Mouse (Mus musculus) limb, embryonic 14.5 days (tissue): ENCODE measurements around the gene Fstl4. TPM values are rescaled to one million over a fixed set of nuclear protein-coding genes. Genes with fewer than 3 reads are reported as not detected.
"Not testable (repeated sequence)": the region's sequence is repeated elsewhere in the genome, so short reads cannot be mapped to it uniquely, and the experiment has no call there.

ENCODE experiments used
- ATAC-seq: fragments of 200-750 bp; cut with Nextera tagmentation; 2 replicates; pipeline ENCODE4 v1.8.0; 2017; ENCODE audit warnings: low read depth, moderate number of reproducible peaks, moderate TSS enrichment; ENCODE audit not compliant: low FRiP score
- DNase-seq: peaks from one replicate; pipeline ENCODE4 v3.0.0-alpha.2; 2015; ENCODE audit warnings: low spot score
- H3K27ac ChIP-seq: fragments of 300-500 bp; sonication (generic); replicated peaks from 2 replicates; pipeline ENCODE4 v1.5.1; 2014; ENCODE audit warnings: low read depth, mild to moderate bottlenecking, low read length, moderate library complexity, mixed read lengths
- H3K27me3 ChIP-seq: fragments of 300-500 bp; sonication (generic); 2 replicates; pipeline ENCODE4 v1.6.1; 2014; ENCODE audit warnings: low read length, mixed read lengths; ENCODE audit not compliant: control insufficient read depth, insufficient read depth
- H3K36me3 ChIP-seq: fragments of 300-500 bp; sonication (generic); 2 replicates; pipeline ENCODE4 v1.6.1; 2014; ENCODE audit warnings: mild to moderate bottlenecking, low read length, moderate library complexity, mixed read lengths; ENCODE audit not compliant: control insufficient read depth, insufficient read depth
- H3K4me1 ChIP-seq: fragments of 300-500 bp; sonication (generic); 2 replicates; pipeline ENCODE4 v1.6.1; 2014; ENCODE audit warnings: antibody characterized with exemption, low read length, mixed read lengths; ENCODE audit not compliant: control insufficient read depth, insufficient read depth
- H3K4me2 ChIP-seq: fragments of 300-500 bp; sonication (generic); replicated peaks from 2 replicates; pipeline ENCODE4 v1.6.1; 2014; ENCODE audit warnings: low read depth, mild to moderate bottlenecking, low read length, moderate library complexity; ENCODE audit not compliant: severe bottlenecking
- H3K4me3 ChIP-seq: fragments of 300-500 bp; sonication (generic); replicated peaks from 2 replicates; pipeline ENCODE4 v1.5.1; 2014; ENCODE audit warnings: low read length
- H3K9ac ChIP-seq: fragments of 300-500 bp; sonication (generic); 2 replicates; pipeline ENCODE4 v1.6.1; 2014; ENCODE audit warnings: mild to moderate bottlenecking, low read depth, low read length, moderate library complexity; ENCODE audit not compliant: severe bottlenecking
- H3K9me3 ChIP-seq: fragments of 300-500 bp; sonication (generic); 2 replicates; pipeline ENCODE4 v1.6.1; 2016; ENCODE audit warnings: low read length; ENCODE audit not compliant: control insufficient read depth
- POLR2A ChIP-seq: fragments of 200-500 bp; IDR thresholded peaks from 2 replicates; pipeline ENCODE4 v1.8.0; 2012; ENCODE audit warnings: inconsistent platforms, mild to moderate bottlenecking, moderate library complexity, borderline replicate concordance; ENCODE audit not compliant: insufficient read depth, insufficient read length; ENCODE audit errors: extremely low read depth
- WGBS: fragments of 180-500 bp; shearing (Covaris S2); extraction: QIAGEN DNeasy Blood & Tissue Kit; methylation state at CpG from one replicate; pipeline ENCODE4 v1.1.7; 2014; 5-methylcytosine and 5-hydroxymethylcytosine counted together
- polyA plus RNA-seq, 2 experiments: library from polyadenylated mRNA; depleted of rRNA in 1 of 2; stranded (reverse) in 1 of 2; unstranded in 1 of 2; fragments of >200 nt; fragmentation: Nextera tagmentation in 1 of 2; extraction: Ambion mirVana in 1 of 2; gene quantifications; 2 replicates each; pipeline versions ENCODE4 v1.2.1 to v1.2.3; 2012 to 2014

The Fstl4 gene
- polyA plus RNA-seq, 2 experiments: 0.97 to 2.3 TPM

GRCm38 (mm10) chr11:53085367-53085766 lies 320.9 kb downstream of the Fstl4 start:
- H3K36me3 ChIP-seq: no peaks in the 10 kb centered on the region
- no peaks in the 10 kb centered on the region for H3K9me3 ChIP-seq
- no peak overlapping the region for H3K9ac ChIP-seq
- TF ChIP-seq POLR2A: no peak
- ATAC-seq: no peak
- H3K4me2 ChIP-seq: no peak overlapping the region
- H3K4me3 ChIP-seq: no peak overlapping the region
- 79% methylated on average over 6 of the region's 6 CpGs for WGBS
- H3K27ac ChIP-seq: no peak overlapping the region
- H3K27me3 ChIP-seq: no peaks in the 10 kb centered on the region
- H3K4me1 ChIP-seq: no peaks in the 10 kb centered on the region
- no peak for DNase-seq

- no peaks in the 10 kb centered on the region for H3K36me3 ChIP-seq
- no peak overlapping the region for H3K27ac ChIP-seq
- peaks cover 2% of the 10 kb centered on the region; the same call in 1 of the 2 replicates for H3K4me1 ChIP-seq
- no peak for ATAC-seq
- no peak overlapping the region for H3K4me2 ChIP-seq
- WGBS: 53% methylated on average over 9 of the region's 9 CpGs
- no peaks in the 10 kb centered on the region for H3K9me3 ChIP-seq
- DNase-seq: no peak
- H3K9ac ChIP-seq: no peak overlapping the region
- TF ChIP-seq POLR2A: no peak
- no peak overlapping the region for H3K4me3 ChIP-seq
- H3K27me3 ChIP-seq: no peaks in the 10 kb centered on the region
Measured at GRCm38 (mm10) chr11:53085858-53086565, 321.6 kb downstream of the Fstl4 start.

- not testable (repeated sequence) for DNase-seq, ATAC-seq, H3K9me3 ChIP-seq, H3K4me2 ChIP-seq, H3K4me3 ChIP-seq, H3K36me3 ChIP-seq, H3K27ac ChIP-seq, H3K27me3 ChIP-seq, H3K9ac ChIP-seq, H3K4me1 ChIP-seq
- 94% methylated on average over 3 of the region's 3 CpGs for WGBS
Measured at GRCm38 (mm10) chr11:53087896-53088295, 323.5 kb downstream of the Fstl4 start.

GRCm38 (mm10) chr11:53091596-53091995 lies 327.2 kb downstream of the Fstl4 start:
- WGBS: 19% methylated on average over 5 of the region's 5 CpGs
- no peak for DNase-seq
- no peak overlapping the region for H3K4me3 ChIP-seq
- H3K27ac ChIP-seq: no peak overlapping the region
- no peak overlapping the region for H3K9ac ChIP-seq
- TF ChIP-seq POLR2A: no peak
- H3K9me3 ChIP-seq: no peaks in the 10 kb centered on the region
- no peaks in the 10 kb centered on the region for H3K36me3 ChIP-seq
- no peak overlapping the region for H3K4me2 ChIP-seq
- H3K4me1 ChIP-seq: peaks cover 10% of the 10 kb centered on the region
- H3K27me3 ChIP-seq: no peaks in the 10 kb centered on the region
- no peak for ATAC-seq

GRCm38 (mm10) chr11:53096871-53097270 lies 332.4 kb downstream of the Fstl4 start:
- no peak for TF ChIP-seq POLR2A
- no peaks in the 10 kb centered on the region for H3K9me3 ChIP-seq
- DNase-seq (no peak), ATAC-seq (no peak)
- H3K4me2 ChIP-seq: no peak overlapping the region
- no peaks in the 10 kb centered on the region for H3K36me3 ChIP-seq
- H3K27ac ChIP-seq: no peak overlapping the region
- 74% methylated on average over 9 of the region's 9 CpGs for WGBS
- no peak overlapping the region for H3K4me3 ChIP-seq
- no peak overlapping the region for H3K9ac ChIP-seq
- peaks cover 5% of the 10 kb centered on the region; the same call in 1 of the 2 replicates for H3K4me1 ChIP-seq
- H3K27me3 ChIP-seq: no peaks in the 10 kb centered on the region

GRCm38 (mm10) chr11:53097331-53097730 lies 332.9 kb downstream of the Fstl4 start:
- ATAC-seq: no peak
- no peak for DNase-seq
- no peak overlapping the region for H3K4me3 ChIP-seq
- 0 out of 2 replicates have a peak, but pooled peaks cover 2% of the 10 kb centered on the region for H3K4me1 ChIP-seq
- H3K9ac ChIP-seq: no peak overlapping the region
- no peak for TF ChIP-seq POLR2A
- no peaks in the 10 kb centered on the region for H3K27me3 ChIP-seq
- H3K9me3 ChIP-seq: no peaks in the 10 kb centered on the region
- H3K27ac ChIP-seq: no peak overlapping the region
- no peak overlapping the region for H3K4me2 ChIP-seq
- WGBS: 37% methylated on average over 8 of the region's 8 CpGs
- H3K36me3 ChIP-seq: no peaks in the 10 kb centered on the region
